Comparison of ENCODE assay signal across 26 mouse cellular contexts in the genomic region with DNA sequence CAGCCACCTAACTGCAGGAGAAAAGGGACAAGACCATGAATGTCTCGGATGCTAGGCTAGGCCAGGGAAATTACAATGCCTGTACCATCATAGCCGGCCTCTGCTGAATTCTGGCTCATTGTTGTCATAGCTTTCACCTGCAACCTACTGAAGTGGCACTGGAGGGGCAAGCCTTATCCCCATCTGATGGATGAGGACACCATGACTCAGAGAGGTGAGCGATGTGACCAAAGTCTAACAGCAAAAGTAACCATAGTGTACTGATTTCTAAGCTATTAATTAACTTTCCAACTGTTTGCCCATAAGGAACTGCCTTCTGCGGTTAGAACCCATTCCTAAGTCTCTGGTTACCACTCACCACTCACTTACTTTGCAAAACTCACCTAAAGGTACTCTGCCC.
"Had no signal": no experiment of that assay in that cellular context is flagged by ENCODE, and none has a peak within 500 bp of the region (broad histone marks: within the 10 kb centered on the region; RNA-seq: fewer than 3 reads in every experiment).

No protein-coding gene starts in this region.

- H3K4me2 ChIP-seq: forebrain, embryonic 15.5 days; heart, embryonic 11.5 days; heart, embryonic 13.5 days; heart, embryonic 15.5 days; hindbrain, embryonic 12.5 days; hindbrain, embryonic 14.5 days; limb, embryonic 13.5 days; limb, embryonic 15.5 days had no signal

- H3K27me3 ChIP-seq: forebrain, embryonic 15.5 days; heart, embryonic 13.5 days; heart, embryonic 15.5 days; hindbrain, embryonic 12.5 days; limb, embryonic 13.5 days; limb, embryonic 15.5 days had no signal

- DNase-seq: forebrain, postnatal 0 days; gastrocnemius, postnatal 14 days; gastrocnemius, postnatal 36 days; heart, adult 11 months; heart, adult 2 months; heart, postnatal 14 days; heart, postnatal 36 days; kidney, adult 11 months; kidney, adult 2 months; kidney, postnatal 10 days; kidney, postnatal 25 days; kidney, postnatal 4 days; layer of hippocampus, postnatal 36 days; left cerebral cortex, postnatal 4 days had no signal

- H3K27ac ChIP-seq: forebrain, embryonic 15.5 days; heart, adult 2 months; heart, embryonic 13.5 days; heart, embryonic 15.5 days; hindbrain, embryonic 10.5 days; hindbrain, embryonic 12.5 days; hindbrain, embryonic 14.5 days; layer of hippocampus, adult 2 months; limb, embryonic 13.5 days; limb, embryonic 15.5 days had no signal

- H3K36me3 ChIP-seq: forebrain, embryonic 15.5 days; heart, embryonic 13.5 days; heart, embryonic 15.5 days; hindbrain, embryonic 10.5 days; hindbrain, embryonic 12.5 days; limb, embryonic 13.5 days; limb, embryonic 15.5 days had no signal

- ATAC-seq: forebrain, embryonic 15.5 days; forebrain, postnatal 0 days; hindbrain, embryonic 16.5 days; inflammation-experienced regulatory T-cells, adult 6 months had no signal

- H3K4me1 ChIP-seq: forebrain, embryonic 15.5 days; heart, embryonic 13.5 days; heart, embryonic 15.5 days; hindbrain, embryonic 10.5 days; hindbrain, embryonic 12.5 days; limb, embryonic 13.5 days; limb, embryonic 15.5 days had no signal

- H3K4me3 ChIP-seq: forebrain, embryonic 15.5 days; heart, adult 2 months; heart, embryonic 13.5 days; heart, embryonic 15.5 days; hindbrain, embryonic 10.5 days; hindbrain, embryonic 12.5 days; layer of hippocampus, adult 2 months; limb, embryonic 13.5 days; limb, embryonic 15.5 days had no signal

- H3K9me3 ChIP-seq: forebrain, embryonic 15.5 days; heart, embryonic 13.5 days; heart, embryonic 15.5 days; hindbrain, embryonic 10.5 days; hindbrain, embryonic 12.5 days; limb, embryonic 13.5 days; limb, embryonic 15.5 days had no signal

- H3K9ac ChIP-seq: forebrain, embryonic 15.5 days; forebrain, postnatal 0 days; heart, embryonic 13.5 days; heart, embryonic 15.5 days; hindbrain, embryonic 12.5 days; hindbrain, embryonic 14.5 days; limb, embryonic 13.5 days; limb, embryonic 15.5 days had no signal
